Mouse (Mus musculus) kidney, embryonic 15.5 days (tissue): ENCODE data around the gene Pebp1. TPM values are rescaled to one million over a fixed set of nuclear protein-coding genes. Genes with fewer than 3 reads are reported as not detected.
A peak's percentile ranks its signal among the peaks of the same experiment; 100 is the strongest.
"Not testable (repeated sequence)": the region's sequence is repeated elsewhere in the genome, so short reads cannot be mapped to it uniquely, and the experiment has no call there.

Source experiments
- ATAC-seq: fragments of 200-750 bp; cut with Nextera tagmentation; replicated peaks from 2 replicates; pipeline ENCODE4 v1.8.0; 2017; ENCODE audit warnings: moderate TSS enrichment; ENCODE audit not compliant: low FRiP score
- H3K27ac ChIP-seq: fragments of 300-500 bp; sonication (generic); 2 replicates; pipeline ENCODE4 v1.5.1; 2015; ENCODE audit warnings: mild to moderate bottlenecking, inconsistent platforms
- H3K27me3 ChIP-seq: fragments of 300-500 bp; sonication (generic); 2 replicates; pipeline ENCODE4 v1.6.1; 2015; ENCODE audit warnings: inconsistent platforms
- H3K36me3 ChIP-seq: fragments of 300-500 bp; sonication (generic); 2 replicates; pipeline ENCODE4 v1.6.1; 2015; ENCODE audit warnings: inconsistent platforms
- H3K4me1 ChIP-seq: fragments of 300-500 bp; sonication (generic); 2 replicates; pipeline ENCODE4 v1.6.1; 2015; ENCODE audit warnings: inconsistent platforms
- H3K4me2 ChIP-seq: fragments of 300-500 bp; sonication (generic); 2 replicates; pipeline ENCODE4 v1.6.1; 2015; ENCODE audit warnings: moderate library complexity, mild to moderate bottlenecking, inconsistent platforms
- H3K4me3 ChIP-seq: fragments of 300-500 bp; sonication (generic); replicated peaks from 2 replicates; pipeline ENCODE4 v1.5.1; 2015; ENCODE audit warnings: mild to moderate bottlenecking, inconsistent platforms
- H3K9ac ChIP-seq: fragments of 300-500 bp; sonication (generic); 2 replicates; pipeline ENCODE4 v1.6.1; 2015; ENCODE audit warnings: mild to moderate bottlenecking, inconsistent platforms
- H3K9me3 ChIP-seq: fragments of 300-500 bp; sonication (generic); replicated peaks from 2 replicates; pipeline ENCODE4 v1.6.1; 2016; ENCODE audit warnings: inconsistent platforms
- WGBS: fragments of 180-500 bp; shearing (Covaris S2); methylation state at CpG from one replicate; pipeline ENCODE4 v1.1.7; 2015; ENCODE audit warnings: mixed read lengths; 5-methylcytosine and 5-hydroxymethylcytosine counted together
- polyA plus RNA-seq: library from polyadenylated mRNA; unstranded; fragments of >200 nt; fragmentation: Nextera tagmentation; extraction: Ambion mirVana; gene quantifications from 2 replicates; pipeline ENCODE4 v1.2.1, GENCODE M21; 2015

The Pebp1 gene
- polyA plus RNA-seq, 1 experiment from 2014 or later, result 766 TPM

GRCm38 (mm10) chr5:117304947-117305346 is 17.5 kb upstream of the Pebp1 start:
- Histone ChIP-seq H3K36me3 (no peaks in the 10 kb centered on the region), H3K4me2 (no peak overlapping the region), H3K4me1 (no peaks in the 10 kb centered on the region), H3K27me3 (no peaks in the 10 kb centered on the region), H3K27ac (no peak overlapping the region), H3K9me3 (no peaks in the 10 kb centered on the region), H3K9ac (no peak overlapping the region), H3K4me3 (no peak overlapping the region)
- no peak for ATAC-seq
- 70% methylated on average over 7 of the region's 7 CpGs for WGBS

- Histone ChIP-seq H3K36me3 (no peaks in the 10 kb centered on the region), H3K4me3 (no peak overlapping the region), H3K9me3 (no peaks in the 10 kb centered on the region), H3K27me3 (no peaks in the 10 kb centered on the region), H3K4me1 (no peaks in the 10 kb centered on the region), H3K4me2 (no peak overlapping the region), H3K9ac (no peak overlapping the region), H3K27ac (no peak overlapping the region)
- 66% methylated on average over 18 of the region's 18 CpGs for WGBS
- no peak for ATAC-seq
Measured at GRCm38 (mm10) chr5:117303691-117304579, 16.5 kb upstream of the Pebp1 start.

GRCm38 (mm10) chr5:117302899-117303298 is 15.5 kb upstream of the Pebp1 start:
- Histone ChIP-seq H3K9me3 (no peaks in the 10 kb centered on the region), H3K9ac (no peak overlapping the region), H3K4me2 (no peak overlapping the region), H3K4me3 (no peak overlapping the region), H3K36me3 (no peaks in the 10 kb centered on the region), H3K27me3 (no peaks in the 10 kb centered on the region), H3K4me1 (no peaks in the 10 kb centered on the region), H3K27ac (no peak overlapping the region)
- WGBS, result 63% methylated on average over 3 of the region's 3 CpGs
- ATAC-seq, result no peak; the same call in 1 of the 2 replicates

- Histone ChIP-seq H3K27ac (no peak overlapping the region), H3K27me3 (no peaks in the 10 kb centered on the region), H3K9me3 (no peaks in the 10 kb centered on the region), H3K4me1 (0 out of 2 replicates have a peak, but pooled peaks cover 4% of the 10 kb centered on the region), H3K36me3 (no peaks in the 10 kb centered on the region), H3K4me2 (no peak overlapping the region), H3K4me3 (no peak overlapping the region), H3K9ac (no peak overlapping the region)
- 83% methylated on average over 8 of the region's 8 CpGs for WGBS
- no peak for ATAC-seq
Measured at GRCm38 (mm10) chr5:117295011-117295410, 7.6 kb upstream of the Pebp1 start.

- not testable (repeated sequence) for H3K4me2 ChIP-seq, H3K9ac ChIP-seq, H3K27ac ChIP-seq, H3K4me1 ChIP-seq, H3K36me3 ChIP-seq, H3K27me3 ChIP-seq, H3K9me3 ChIP-seq, ATAC-seq, H3K4me3 ChIP-seq
- 82% methylated on average over 3 of the region's 3 CpGs for WGBS
Measured at GRCm38 (mm10) chr5:117293776-117294175, 6.4 kb upstream of the Pebp1 start.

- Histone ChIP-seq H3K4me3 (no peak overlapping the region), H3K4me2 (no peak overlapping the region), H3K9me3 (no peaks in the 10 kb centered on the region), H3K9ac (no peak overlapping the region), H3K27ac (no peak overlapping the region), H3K36me3 (no peaks in the 10 kb centered on the region), H3K27me3 (no peaks in the 10 kb centered on the region), H3K4me1 (peaks cover 12% of the 10 kb centered on the region)
- peak; percentile 62; the same call in 1 of the 2 replicates for ATAC-seq
- 42% methylated on average over 6 of the region's 6 CpGs for WGBS
Measured at GRCm38 (mm10) chr5:117292547-117292946, 5.1 kb upstream of the Pebp1 start.

- no peaks in the 10 kb centered on the region for H3K27me3 ChIP-seq
- WGBS, result 86% methylated on average over 3 of the region's 3 CpGs
- no peak overlapping the region for H3K9ac ChIP-seq
- no peaks in the 10 kb centered on the region for H3K36me3 ChIP-seq
- ATAC-seq, result no peak
- H3K4me1 ChIP-seq, result peaks cover 16% of the 10 kb centered on the region
- H3K27ac ChIP-seq, result no peak overlapping the region
- no peak overlapping the region for H3K4me2 ChIP-seq
- H3K4me3 ChIP-seq, result no peak overlapping the region
- no peaks in the 10 kb centered on the region for H3K9me3 ChIP-seq
Measured at GRCm38 (mm10) chr5:117291312-117291711, 3.9 kb upstream of the Pebp1 start.

GRCm38 (mm10) chr5:117290081-117290480 is 2.7 kb upstream of the Pebp1 start:
- WGBS, result 97% methylated on average over 2 of the region's 2 CpGs
- Histone ChIP-seq H3K9me3 (no peaks in the 10 kb centered on the region), H3K27ac (no peak overlapping the region), H3K27me3 (no peaks in the 10 kb centered on the region), H3K4me2 (no peak overlapping the region), H3K4me3 (no peak overlapping the region), H3K9ac (no peak overlapping the region), H3K36me3 (peaks cover 7% of the 10 kb centered on the region), H3K4me1 (peaks cover 28% of the 10 kb centered on the region)
- no peak for ATAC-seq

- H3K27me3 ChIP-seq, result no peaks in the 10 kb centered on the region
- no peak overlapping the region for H3K9ac ChIP-seq
- H3K4me2 ChIP-seq, result no peak overlapping the region
- no peak overlapping the region for H3K4me3 ChIP-seq
- H3K9me3 ChIP-seq, result no peaks in the 10 kb centered on the region
- H3K4me1 ChIP-seq, result peaks cover 32% of the 10 kb centered on the region
- peaks cover 12% of the 10 kb centered on the region for H3K36me3 ChIP-seq
- H3K27ac ChIP-seq, result no peak overlapping the region
- ATAC-seq, result no peak
Measured at GRCm38 (mm10) chr5:117289646-117290045, 2.2 kb upstream of the Pebp1 start.

GRCm38 (mm10) chr5:117286286-117286685 is 1.1 kb downstream of the Pebp1 start:
- Histone ChIP-seq H3K36me3 (peaks cover 40% of the 10 kb centered on the region), H3K27me3 (no peaks in the 10 kb centered on the region), H3K4me2 (peak overlapping the region; percentile 65), H3K9ac (peak overlapping the region; percentile 63), H3K9me3 (no peaks in the 10 kb centered on the region), H3K4me1 (peaks cover 33% of the 10 kb centered on the region), H3K4me3 (peak overlapping the region; percentile 56), H3K27ac (no peak overlapping the region)
- ATAC-seq, result no peak
- WGBS, result 36% methylated on average over 3 of the region's 3 CpGs

GRCm38 (mm10) chr5:117285266-117285665 is 2.2 kb downstream of the Pebp1 start:
- no peak for ATAC-seq
- Histone ChIP-seq H3K4me3 (no peak overlapping the region), H3K4me2 (peak overlapping the region; percentile 65), H3K27me3 (no peaks in the 10 kb centered on the region), H3K36me3 (peaks cover 50% of the 10 kb centered on the region), H3K9ac (no peak overlapping the region), H3K9me3 (no peaks in the 10 kb centered on the region), H3K27ac (no peak overlapping the region), H3K4me1 (peaks cover 33% of the 10 kb centered on the region)
- 58% methylated on average over 4 of the region's 4 CpGs for WGBS

GRCm38 (mm10) chr5:117284682-117285081 is 2.7 kb downstream of the Pebp1 start:
- no peak for ATAC-seq
- no peaks in the 10 kb centered on the region for H3K9me3 ChIP-seq
- H3K27me3 ChIP-seq, result no peaks in the 10 kb centered on the region
- WGBS, result 67% methylated on average over 7 of the region's 7 CpGs
- no peak overlapping the region for H3K9ac ChIP-seq
- 0 out of 2 replicates have a peak overlapping the region, but pooled peaks have one; percentile 11 for H3K27ac ChIP-seq
- peaks cover 54% of the 10 kb centered on the region for H3K36me3 ChIP-seq
- no peak overlapping the region for H3K4me2 ChIP-seq
- no peak overlapping the region for H3K4me3 ChIP-seq
- H3K4me1 ChIP-seq, result peaks cover 33% of the 10 kb centered on the region
